Mouse (Mus musculus): ENCODE data around the gene Plk2. TPM values are rescaled to one million over a fixed set of nuclear protein-coding genes. Genes with fewer than 3 reads are reported as not detected.
A peak's percentile ranks its signal among the peaks of the same experiment; 100 is the strongest.

The Plk2 gene
- polyA plus RNA-seq, 1 experiment, result 27.1 TPM

DNA sequence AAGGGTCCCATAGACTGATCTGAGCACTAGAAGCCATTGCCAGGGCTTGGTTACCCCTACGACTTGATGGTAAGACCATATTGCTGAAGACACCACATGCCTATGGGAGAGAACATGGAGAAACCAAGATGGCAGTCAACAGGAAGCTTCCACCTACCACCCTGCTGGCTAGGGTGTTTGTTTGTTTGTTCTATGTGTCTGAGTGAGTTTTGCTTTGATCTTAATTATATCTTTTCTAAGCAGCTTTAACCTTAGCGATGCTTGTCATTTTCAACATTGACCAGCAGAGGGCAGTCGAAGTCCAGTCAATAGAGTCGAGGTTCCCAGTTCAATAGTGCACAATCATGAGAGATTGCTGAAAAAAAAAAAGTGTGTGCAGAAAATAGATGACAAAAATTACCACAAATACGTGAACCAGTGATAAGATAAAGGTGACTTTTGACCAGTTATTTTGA is 12.4 kb upstream of the Plk2 start:
- DNase-seq, result no peak
- H3K4me3 ChIP-seq (replicated peaks; ENCODE audit: extremely low read depth, low read depth, low read length), result no peak overlapping the region
- WGBS, result 18% methylated on average over 5 of the region's 5 CpGs
- TF ChIP-seq CTCF (IDR thresholded peaks at IDR 0.05; ENCODE audit: insufficient read depth, low read length) (no peak; the same call in 1 of the 2 replicates), POLR2A (IDR thresholded peaks at IDR 0.05; ENCODE audit: borderline replicate concordance, extremely low read depth, low read depth, low read length) (no peak)
- H3K4me1 ChIP-seq (ENCODE audit: control insufficient read depth, insufficient read depth, low read length), result no peaks in the 10 kb centered on the region

DNA sequence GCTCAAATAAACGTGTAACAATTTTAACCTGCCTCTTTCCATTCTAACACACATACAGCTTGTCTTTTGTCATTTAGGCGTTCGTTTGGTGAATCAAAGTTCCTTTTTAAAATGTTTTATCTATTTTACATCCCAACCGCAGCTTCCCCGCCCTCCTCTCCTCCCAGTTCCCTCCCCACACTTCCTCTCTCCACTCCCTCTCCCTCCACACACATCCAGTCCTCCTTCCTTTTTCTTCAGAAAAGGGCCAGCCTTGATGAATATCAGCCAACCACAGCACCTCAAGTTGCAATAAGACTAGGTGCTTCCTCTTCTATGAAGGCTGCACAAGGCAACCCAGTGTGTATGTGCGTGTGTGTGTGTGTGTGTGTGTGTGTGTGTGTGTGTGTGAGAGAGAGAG is 10.3 kb upstream of the Plk2 start:
- no peak for TF ChIP-seq CTCF (IDR thresholded peaks at IDR 0.05; ENCODE audit: insufficient read depth, low read length)
- TF ChIP-seq POLR2A (IDR thresholded peaks at IDR 0.05; ENCODE audit: borderline replicate concordance, extremely low read depth, low read depth, low read length), result no peak
- no peaks in the 10 kb centered on the region for H3K4me1 ChIP-seq (ENCODE audit: control insufficient read depth, insufficient read depth, low read length)
- 55% methylated on average over 6 of the region's 6 CpGs for WGBS
- no peak overlapping the region for H3K4me3 ChIP-seq (replicated peaks; ENCODE audit: extremely low read depth, low read depth, low read length)
- DNase-seq, result no peak

- H3K4me3 ChIP-seq (replicated peaks; ENCODE audit: extremely low read depth, low read depth, low read length), result no peak overlapping the region
- DNase-seq, result peak; percentile 51
- WGBS, result 12% methylated on average over 8 of the region's 8 CpGs
- no peak for TF ChIP-seq POLR2A (IDR thresholded peaks at IDR 0.05; ENCODE audit: borderline replicate concordance, extremely low read depth, low read depth, low read length)
- TF ChIP-seq CTCF (IDR thresholded peaks at IDR 0.05; ENCODE audit: insufficient read depth, low read length), result peak; percentile 43; the same call in 1 of the 2 replicates
- H3K4me1 ChIP-seq (ENCODE audit: control insufficient read depth, insufficient read depth, low read length), result no peaks in the 10 kb centered on the region
These were observed 2.6 kb upstream of the Plk2 start for GRCm38 (mm10) chr13:110392210-110392609.

GRCm38 (mm10) chr13:110392631-110393030 is 2.2 kb upstream of the Plk2 start:
- no peak overlapping the region for H3K4me3 ChIP-seq (replicated peaks; ENCODE audit: extremely low read depth, low read depth, low read length)
- DNase-seq, result no peak
- H3K4me1 ChIP-seq (ENCODE audit: control insufficient read depth, insufficient read depth, low read length), result peaks cover under 1% of the 10 kb centered on the region; the same call in 1 of the 2 replicates
- 50% methylated on average over 3 of the region's 3 CpGs for WGBS
- TF ChIP-seq POLR2A (IDR thresholded peaks at IDR 0.05; ENCODE audit: borderline replicate concordance, extremely low read depth, low read depth, low read length) (no peak), CTCF (IDR thresholded peaks at IDR 0.05; ENCODE audit: insufficient read depth, low read length) (no peak)

DNA sequence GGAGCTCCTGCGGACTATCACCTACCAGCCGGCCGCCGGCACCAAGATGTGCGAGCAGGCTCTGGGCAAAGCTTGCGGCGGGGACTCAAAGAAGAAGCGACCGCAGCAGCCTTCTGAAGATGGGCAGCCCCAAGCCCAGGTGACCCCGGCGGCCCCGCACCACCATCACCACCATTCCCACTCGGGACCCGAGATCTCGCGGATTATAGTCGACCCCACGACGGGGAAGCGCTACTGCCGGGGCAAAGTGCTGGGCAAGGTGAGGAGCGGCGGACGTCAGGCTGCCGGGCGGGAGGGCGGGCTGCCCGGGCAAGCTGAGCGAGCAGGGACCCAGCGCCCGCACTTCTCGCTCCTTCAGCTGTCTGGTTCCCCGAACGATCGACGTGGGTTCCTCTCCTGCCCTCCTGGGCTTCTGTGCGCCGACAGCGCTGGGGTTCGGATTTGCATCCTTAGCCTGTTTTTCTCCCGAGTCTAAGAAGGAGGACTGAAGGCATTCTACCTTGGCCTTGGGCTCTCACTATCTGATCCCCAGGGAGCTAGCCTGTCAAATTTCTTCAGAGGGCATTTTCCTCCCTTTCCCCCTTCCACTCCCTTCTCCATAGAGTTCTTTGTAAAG is 441 bp downstream of the Plk2 start:
- no peak for DNase-seq
- TF ChIP-seq CTCF (IDR thresholded peaks at IDR 0.05; ENCODE audit: insufficient read depth, low read length) (no peak), POLR2A (IDR thresholded peaks at IDR 0.05; ENCODE audit: borderline replicate concordance, extremely low read depth, low read depth, low read length) (no peak; the same call in 1 of the 2 replicates)
- Histone ChIP-seq H3K4me3 (replicated peaks; ENCODE audit: extremely low read depth, low read depth, low read length) (peak overlapping the region; percentile 85), H3K4me1 (ENCODE audit: control insufficient read depth, insufficient read depth, low read length) (peaks cover 9% of the 10 kb centered on the region; the same call in 1 of the 2 replicates)
- under 1% methylated on average over 41 of the region's 41 CpGs for WGBS

DNA sequence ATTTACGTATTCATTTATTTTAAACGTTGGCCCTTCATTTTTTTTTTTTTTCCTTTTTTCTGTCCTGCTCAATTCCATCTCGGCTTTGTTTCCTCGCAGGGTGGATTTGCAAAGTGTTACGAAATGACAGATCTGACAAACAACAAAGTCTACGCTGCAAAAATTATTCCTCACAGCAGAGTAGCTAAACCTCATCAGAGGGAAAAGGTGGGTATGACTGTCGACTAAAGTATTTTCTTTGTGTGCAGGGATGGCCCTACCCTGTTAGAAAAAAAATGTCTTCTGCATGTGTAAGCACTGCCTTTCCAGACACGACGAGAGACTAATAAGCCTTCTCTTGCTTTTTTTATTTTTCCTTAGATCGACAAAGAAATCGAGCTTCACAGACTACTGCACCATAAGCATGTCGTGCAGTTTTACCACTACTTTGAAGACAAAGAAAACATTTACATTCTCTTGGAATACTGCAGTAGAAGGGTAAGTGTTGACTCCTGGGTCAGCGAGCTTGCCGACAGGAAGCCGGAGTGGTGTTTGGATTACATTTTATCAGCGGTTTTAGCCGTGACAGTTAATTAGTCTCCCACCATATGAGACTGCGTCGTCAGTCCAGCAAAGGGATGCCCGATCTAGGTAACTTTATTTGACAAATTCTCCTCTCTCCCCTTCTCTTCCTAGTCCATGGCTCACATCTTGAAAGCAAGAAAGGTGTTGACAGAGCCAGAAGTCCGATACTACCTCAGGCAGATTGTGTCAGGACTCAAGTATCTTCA is 1.3 kb downstream of the Plk2 start:
- no peak for TF ChIP-seq POLR2A (IDR thresholded peaks at IDR 0.05; ENCODE audit: borderline replicate concordance, extremely low read depth, low read depth, low read length)
- TF ChIP-seq CTCF (IDR thresholded peaks at IDR 0.05; ENCODE audit: insufficient read depth, low read length), result no peak
- peaks cover 9% of the 10 kb centered on the region; the same call in 1 of the 2 replicates for H3K4me1 ChIP-seq (ENCODE audit: control insufficient read depth, insufficient read depth, low read length)
- WGBS, result 7% methylated on average over 21 of the region's 21 CpGs
- DNase-seq, result peak; percentile 27
- peak overlapping the region; percentile 85 for H3K4me3 ChIP-seq (replicated peaks; ENCODE audit: extremely low read depth, low read depth, low read length)

DNA sequence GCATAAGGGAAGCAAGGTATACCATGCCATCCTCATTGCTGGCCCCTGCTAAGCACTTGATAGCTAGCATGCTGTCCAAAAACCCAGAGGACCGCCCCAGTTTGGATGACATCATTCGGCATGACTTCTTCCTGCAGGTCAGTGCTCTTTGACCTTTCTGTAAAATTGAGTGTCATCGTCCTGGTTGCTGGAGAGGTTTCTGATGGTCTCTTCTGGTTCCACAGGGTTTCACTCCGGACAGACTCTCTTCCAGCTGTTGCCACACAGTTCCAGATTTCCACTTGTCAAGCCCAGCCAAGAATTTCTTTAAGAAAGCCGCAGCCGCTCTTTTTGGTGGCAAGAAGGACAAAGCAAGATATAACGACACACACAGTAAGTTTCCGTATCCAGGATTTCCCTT is 2.9 kb downstream of the Plk2 start:
- H3K4me1 ChIP-seq (ENCODE audit: control insufficient read depth, insufficient read depth, low read length), result peaks cover 9% of the 10 kb centered on the region; the same call in 1 of the 2 replicates
- no peak for TF ChIP-seq POLR2A (IDR thresholded peaks at IDR 0.05; ENCODE audit: borderline replicate concordance, extremely low read depth, low read depth, low read length)
- TF ChIP-seq CTCF (IDR thresholded peaks at IDR 0.05; ENCODE audit: insufficient read depth, low read length), result no peak
- DNase-seq, result peak; percentile 26
- H3K4me3 ChIP-seq (replicated peaks; ENCODE audit: extremely low read depth, low read depth, low read length), result peak overlapping the region; percentile 39
- WGBS, result 46% methylated on average over 8 of the region's 8 CpGs

DNA sequence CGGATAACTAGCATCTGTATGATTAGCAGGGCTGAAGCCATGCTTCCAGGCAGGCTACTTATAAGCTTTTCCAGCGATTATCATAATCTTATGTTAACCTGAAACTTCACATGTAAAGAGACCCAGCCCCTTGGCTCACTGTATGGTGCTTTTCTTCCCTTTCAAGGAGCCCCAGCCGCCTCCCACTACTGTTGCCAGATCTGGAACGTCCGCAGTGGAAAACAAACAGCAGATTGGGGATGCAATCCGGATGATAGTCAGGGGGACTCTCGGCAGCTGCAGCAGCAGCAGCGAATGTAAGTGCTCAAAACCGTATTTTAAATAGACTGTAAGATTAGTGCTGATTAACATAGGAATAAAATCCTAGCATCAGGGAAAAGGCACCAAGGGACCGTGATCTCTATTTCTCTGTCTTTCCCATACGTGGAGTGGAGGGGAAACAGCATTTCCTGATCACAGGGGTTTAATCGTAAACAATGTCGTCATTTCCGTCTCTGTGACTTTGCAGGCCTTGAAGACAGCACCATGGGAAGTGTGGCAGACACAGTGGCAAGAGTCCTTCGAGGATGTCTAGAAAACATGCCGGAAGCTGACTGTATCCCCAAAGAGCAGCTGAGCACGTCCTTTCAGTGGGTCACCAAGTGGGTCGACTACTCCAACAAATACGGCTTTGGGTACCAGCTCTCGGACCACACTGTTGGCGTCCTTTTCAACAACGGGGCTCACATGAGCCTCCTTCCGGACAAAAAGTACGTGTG is 3.8 kb downstream of the Plk2 start:
- TF ChIP-seq POLR2A (IDR thresholded peaks at IDR 0.05; ENCODE audit: borderline replicate concordance, extremely low read depth, low read depth, low read length), result 0 out of 2 replicates have a peak, but pooled peaks have one; percentile 13
- TF ChIP-seq CTCF (IDR thresholded peaks at IDR 0.05; ENCODE audit: insufficient read depth, low read length), result no peak
- peak; percentile 23 for DNase-seq
- Histone ChIP-seq H3K4me1 (ENCODE audit: control insufficient read depth, insufficient read depth, low read length) (peaks cover 9% of the 10 kb centered on the region; the same call in 1 of the 2 replicates), H3K4me3 (replicated peaks; ENCODE audit: extremely low read depth, low read depth, low read length) (peak overlapping the region; percentile 43)
- WGBS, result 49% methylated on average over 24 of the region's 24 CpGs

DNA sequence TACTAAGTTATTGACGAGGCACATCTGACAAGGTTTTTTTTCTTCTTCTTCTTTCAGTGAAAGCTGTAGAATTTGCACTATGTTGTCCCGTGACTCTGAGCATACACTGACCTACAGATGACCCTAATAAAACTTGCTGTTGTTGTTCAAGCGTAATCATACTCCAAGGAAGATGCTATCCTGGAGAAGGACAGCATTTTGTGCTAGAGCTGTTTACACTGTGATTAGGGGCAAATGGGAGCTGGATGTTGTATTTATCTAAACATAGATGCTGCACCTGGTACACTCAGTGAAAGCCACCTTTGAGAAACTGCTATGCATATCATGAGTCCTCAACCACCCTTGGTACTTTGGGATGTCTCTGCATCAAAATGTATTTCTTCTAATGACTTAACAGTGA is 6.6 kb downstream of the Plk2 start:
- DNase-seq, result no peak
- Histone ChIP-seq H3K4me1 (ENCODE audit: control insufficient read depth, insufficient read depth, low read length) (peaks cover 9% of the 10 kb centered on the region; the same call in 1 of the 2 replicates), H3K4me3 (replicated peaks; ENCODE audit: extremely low read depth, low read depth, low read length) (no peak overlapping the region)
- TF ChIP-seq CTCF (IDR thresholded peaks at IDR 0.05; ENCODE audit: insufficient read depth, low read length) (no peak), POLR2A (IDR thresholded peaks at IDR 0.05; ENCODE audit: borderline replicate concordance, extremely low read depth, low read depth, low read length) (no peak)
- WGBS, result 57% methylated on average over 3 of the region's 3 CpGs

Measured in lung, adult 2 months (tissue).